Mouse (Mus musculus) ZHBTc4 (cell line): Measurements from ENCODE around the gene Phgdh.

ENCODE experiments used
- DNase-seq: peaks from one replicate; pipeline ENCODE4 v3.0.0-alpha.2; 2011; ENCODE audit warnings: low read depth, low spot score

The Phgdh gene

DNA sequence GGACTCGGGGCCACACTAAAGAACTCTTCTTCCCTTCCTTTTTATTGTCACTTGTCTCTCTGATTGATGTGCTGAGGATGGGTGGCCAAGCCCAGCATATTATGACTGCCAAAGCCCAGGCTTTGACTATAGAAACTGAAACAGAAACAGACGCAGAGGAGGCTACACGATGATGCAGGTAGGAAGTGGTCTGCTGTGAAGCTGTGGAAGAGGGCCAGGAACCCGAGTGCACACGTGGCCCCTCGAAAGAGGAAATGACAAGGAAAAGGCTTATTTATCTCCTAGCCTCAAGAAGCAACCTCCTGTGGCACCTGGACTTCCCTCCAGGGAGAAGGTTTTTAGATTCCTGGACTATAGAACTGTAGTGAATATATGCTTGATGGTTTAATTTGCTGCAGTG, 8.3 kb upstream of the Phgdh start:
- no peak for DNase-seq

DNA sequence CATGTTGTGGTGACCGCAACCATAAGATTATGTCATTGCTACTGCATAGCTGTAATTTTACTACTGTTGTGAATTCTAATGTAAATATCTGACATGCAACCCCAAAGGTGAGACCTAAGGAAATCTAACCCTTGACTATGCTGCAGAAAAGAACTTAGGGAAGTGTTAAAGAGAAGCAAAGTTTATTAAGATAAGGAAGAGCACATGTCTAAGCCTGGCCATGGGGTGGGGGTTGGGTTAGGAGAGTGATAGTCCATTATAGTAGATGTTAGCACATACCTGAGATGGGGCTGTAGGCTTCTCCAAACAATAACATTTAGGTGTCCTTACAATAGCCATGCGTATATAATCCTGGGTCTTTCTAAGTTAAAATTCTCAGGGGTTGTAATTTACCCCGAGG, 3.4 kb upstream of the Phgdh start:
- no peak for DNase-seq

DNA sequence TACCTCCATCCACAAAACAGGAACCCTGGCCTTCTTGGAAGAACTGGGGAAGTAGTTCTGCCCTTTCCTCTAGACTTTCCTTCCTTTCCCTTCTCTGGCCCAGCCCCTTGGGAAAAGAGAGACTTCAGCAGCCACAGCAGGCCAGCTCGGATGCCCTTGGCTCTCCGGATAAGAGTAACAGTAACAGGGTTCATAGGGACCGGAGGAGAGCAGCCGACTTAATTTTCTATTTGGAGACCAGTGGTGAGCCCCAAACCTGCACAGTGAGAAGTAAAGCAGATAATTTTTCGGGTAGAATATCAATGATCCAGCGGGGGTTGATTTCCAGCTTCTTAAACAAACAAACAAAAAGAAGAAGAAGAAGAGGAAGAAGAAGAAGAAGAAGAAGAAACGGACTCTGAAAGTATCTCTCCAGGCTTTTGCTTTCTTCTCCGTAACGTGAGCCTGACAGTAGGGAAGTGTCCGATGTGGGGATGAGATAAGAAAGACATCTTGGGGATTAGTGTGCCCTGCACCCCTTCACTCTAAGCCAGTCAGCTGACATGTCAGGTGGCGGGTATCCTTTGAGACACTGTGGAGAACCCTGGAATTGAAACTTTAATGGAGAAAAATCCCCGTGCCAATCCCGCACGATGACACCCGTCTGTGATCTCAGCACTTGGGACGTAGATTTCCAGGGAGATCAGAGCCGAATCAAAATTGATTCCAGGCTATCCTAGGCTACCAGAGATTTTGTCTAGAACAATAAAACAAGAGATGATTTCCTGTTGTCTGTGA, 1.2 kb upstream of the Phgdh start:
- no peak for DNase-seq

DNA sequence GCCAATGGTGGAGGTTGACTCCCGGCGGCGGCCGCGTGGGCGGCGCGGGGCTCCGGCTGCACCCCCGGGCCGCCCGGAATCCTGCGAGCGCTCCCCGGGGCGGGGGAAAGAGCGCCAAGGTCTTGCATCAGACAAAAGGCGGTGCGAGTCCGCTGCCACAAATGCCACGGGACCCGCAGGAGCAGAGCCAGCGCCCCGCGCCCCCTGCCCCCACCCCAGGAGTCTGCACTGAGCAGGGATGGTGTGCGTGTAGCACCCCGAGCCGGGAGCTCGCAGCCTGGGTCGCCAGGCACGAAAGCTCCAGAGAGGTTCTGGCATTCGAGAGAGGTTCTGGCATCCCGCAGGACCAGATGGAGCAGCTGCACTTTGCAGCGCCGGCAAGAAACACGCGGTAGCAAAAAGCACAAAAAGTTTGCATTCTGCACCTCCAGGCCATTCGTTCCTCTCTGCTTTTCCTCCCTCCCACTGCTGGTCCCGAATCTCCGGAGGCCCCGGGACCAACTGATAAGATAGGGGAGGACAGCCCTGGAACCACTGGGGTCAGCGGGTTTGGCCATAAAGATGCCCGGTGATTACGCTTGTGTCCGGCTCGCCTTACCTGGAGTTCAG, 589 bp downstream of the Phgdh start:
- DNase-seq = peak; percentile 59

DNA sequence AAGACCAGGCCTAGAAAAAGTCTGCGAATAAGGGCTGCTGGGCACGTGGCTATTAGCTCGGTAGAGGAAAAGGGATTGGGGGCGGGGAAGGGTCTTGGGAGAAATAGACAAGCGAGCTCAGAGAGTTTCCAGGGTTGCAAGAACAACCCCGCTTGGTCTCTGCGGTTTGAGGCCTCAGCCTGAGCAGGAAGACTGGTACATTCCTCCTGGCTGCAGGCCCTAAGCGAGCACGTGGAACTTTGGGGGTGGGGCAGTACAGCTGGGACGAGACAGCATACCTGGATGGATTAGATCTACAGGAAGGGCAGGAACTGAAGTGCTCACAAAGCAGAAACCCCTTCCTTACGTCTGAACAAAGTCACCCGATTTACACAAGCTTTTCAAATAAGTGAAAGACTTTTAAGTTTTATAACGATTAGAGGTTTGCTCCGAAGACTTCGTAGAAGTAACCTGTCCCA, 1.2 kb downstream of the Phgdh start:
- peak; percentile 67 for DNase-seq

DNA sequence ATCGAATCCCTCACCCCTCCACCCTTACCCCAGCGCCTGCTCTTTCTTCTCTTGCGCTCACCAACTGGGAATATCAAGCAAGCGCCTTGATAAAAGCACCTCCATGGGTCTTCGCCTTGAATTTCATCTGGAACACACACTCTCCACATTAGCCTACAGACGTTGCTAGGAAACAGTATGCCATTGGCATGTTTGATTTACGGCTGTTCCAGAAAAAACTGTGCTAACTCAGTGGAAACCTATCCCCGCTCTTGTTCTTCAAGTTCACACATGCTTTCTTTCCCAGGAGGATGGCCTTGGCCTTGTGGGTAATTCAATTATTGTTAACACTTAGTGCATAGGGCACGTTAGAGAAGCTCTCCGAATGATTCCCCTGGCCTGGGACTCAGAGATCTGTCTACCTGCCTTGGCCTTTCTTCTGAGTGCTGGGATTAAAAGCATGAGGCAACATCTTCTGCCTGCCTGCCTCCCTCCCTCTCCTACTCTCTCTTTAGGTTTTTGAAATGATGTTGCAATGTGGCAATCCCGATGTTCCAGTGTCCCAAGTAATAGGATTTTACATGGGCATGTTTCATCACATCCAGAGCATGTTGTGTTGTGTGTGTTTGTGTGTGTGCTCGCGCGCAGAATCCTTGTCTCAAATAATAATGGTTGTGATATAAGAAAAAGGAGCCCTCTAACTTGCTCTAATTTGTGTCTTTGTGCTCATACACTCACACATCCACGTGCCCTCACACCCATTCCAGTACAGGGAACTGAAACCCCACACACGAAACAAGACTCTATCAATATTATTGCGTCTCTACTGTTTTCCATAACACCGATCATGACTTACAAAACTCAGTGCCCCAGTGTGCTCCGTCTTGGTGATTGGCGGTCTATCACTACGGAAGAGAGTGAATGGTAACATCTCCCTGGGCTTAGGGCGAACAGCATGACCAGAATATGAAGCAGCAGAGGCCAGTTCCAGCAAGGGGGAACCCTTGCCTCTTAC, 2.8 kb downstream of the Phgdh start:
- DNase-seq = no peak

DNA sequence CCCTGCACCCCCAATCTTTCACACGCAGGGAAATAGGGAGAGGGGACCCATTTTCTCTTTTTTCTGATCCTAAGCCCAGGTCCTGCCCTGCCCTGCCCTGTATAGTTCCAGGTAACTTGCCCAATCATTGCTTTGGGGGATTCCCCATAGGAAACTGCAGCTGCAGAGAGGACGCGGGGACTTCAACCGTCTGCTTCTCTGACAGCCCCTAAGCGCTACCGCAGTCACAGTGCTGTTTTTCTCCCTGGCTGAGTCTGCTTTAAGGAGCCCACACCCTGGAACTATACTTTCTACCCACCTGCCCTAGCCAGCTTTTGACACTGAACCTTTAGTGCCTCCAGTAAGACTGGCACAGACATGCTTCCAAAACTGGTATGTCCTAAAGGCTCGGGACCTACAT, 3.9 kb downstream of the Phgdh start:
- DNase-seq = no peak

DNA sequence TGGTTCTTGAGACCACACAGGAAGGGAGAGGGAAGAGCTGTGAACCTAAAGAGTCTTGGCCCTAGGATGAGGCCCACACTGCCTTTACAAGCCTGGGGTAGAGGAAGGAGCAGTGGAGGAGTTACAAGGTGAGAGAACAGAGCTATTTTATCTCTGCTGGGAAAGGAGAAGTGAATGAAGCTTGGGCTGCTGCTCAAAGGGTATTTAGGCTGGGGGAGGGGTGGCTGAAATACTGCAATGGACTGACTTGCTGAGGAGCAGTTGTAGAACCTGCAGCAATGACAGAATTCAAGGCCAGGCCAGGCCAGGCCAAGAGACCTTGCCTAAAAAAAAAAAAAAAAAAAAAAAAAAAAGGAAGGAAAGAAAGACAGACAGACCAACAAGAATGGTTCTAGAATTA, 4.5 kb downstream of the Phgdh start:
- DNase-seq = no peak

DNA sequence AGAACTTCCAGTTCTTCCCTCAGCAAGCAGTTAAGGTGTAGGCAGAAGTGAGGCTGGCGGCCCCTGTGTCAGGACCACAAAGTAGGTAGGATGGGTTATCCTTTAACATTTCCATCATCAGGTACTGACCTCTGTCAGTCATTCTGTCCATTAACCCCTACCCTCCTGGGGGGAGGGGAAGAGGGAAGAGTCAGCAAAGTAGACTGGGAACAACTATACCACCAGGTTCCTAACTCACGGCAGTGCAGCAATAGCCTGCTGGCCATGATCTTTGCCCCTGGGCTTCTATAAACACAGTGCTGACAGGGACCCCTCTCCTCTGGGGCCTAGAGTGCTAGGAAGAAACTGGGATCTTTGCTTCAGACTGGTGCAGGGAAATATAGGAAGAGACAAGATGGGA, 5.8 kb downstream of the Phgdh start:
- DNase-seq = no peak

DNA sequence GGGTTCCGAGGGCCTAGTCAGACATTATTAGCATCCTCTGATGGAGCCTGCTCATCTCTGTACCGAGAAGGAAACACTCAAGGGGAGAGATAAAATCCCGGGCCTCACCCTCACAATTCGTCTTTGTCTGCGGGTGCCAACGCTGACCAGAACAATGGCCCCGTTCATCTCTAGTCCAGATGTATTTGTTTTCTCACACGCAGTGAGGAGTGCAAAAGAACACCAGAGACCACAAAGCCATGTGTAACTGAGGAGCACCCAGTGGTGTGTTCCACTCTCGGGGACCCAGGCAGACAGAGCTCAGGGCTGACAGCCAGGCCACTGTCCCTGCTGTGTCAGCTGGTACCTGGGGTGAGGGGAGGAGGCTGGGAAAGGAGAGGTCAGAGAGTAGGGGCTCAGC, 15.6 kb downstream of the Phgdh start:
- DNase-seq = no peak

DNA sequence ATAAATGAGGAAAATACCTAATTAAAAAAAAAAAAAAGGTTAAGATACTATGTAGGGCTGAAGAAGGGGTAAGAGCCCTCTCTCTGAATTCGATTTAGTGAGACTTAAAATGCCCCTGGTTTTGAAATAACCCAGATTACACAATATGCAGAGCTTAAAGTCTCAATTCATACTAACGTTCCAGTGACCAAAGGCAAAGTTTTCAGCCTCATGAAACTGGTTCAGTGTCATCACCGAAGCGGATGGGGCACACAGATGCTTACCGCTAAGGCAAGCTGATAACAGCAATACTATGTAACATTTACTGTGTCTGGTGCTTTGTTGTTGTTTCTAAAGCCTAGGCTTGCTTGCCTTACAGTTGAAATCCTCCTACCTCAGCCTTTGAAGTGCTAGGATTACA, 17.6 kb downstream of the Phgdh start:
- no peak for DNase-seq

DNA sequence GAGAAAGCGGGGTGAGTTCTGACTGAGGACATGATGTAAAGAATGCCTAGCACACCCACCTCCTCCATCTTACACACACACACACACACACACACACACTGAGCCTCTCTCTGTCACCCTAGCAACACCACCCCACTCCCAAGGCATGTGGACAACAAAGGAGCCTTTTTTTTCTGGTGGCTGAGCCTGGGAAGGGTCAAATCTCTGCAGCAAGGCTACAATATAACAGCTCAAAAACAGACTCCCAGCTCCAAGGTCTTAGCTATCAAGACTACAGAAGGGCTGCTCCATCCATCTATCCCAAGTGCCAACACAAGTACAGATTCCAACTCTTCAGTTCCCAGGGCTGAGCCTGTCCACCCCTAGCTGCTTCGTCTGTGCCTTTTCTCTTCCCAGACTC, 20.6 kb downstream of the Phgdh start:
- no peak for DNase-seq

DNA sequence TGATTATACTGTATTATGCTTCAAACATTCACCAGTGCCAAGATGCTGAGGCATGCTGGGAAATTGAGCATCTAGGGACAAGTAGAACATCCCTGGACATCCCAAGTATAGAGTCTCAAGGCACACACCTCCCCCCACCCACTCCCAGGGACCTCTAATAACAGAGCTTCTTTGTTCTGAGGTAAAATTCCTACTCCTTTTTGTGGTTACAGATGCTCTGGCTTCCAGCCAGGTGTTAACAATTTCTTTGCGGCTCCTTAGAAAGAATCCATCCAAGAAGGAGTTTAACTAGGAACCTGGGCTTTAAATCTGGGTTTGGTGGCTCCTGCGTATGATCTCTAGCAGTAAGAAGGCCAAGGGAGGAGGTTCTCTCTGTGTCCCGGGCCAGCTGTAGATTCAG, 22.6 kb downstream of the Phgdh start:
- no peak for DNase-seq

DNA sequence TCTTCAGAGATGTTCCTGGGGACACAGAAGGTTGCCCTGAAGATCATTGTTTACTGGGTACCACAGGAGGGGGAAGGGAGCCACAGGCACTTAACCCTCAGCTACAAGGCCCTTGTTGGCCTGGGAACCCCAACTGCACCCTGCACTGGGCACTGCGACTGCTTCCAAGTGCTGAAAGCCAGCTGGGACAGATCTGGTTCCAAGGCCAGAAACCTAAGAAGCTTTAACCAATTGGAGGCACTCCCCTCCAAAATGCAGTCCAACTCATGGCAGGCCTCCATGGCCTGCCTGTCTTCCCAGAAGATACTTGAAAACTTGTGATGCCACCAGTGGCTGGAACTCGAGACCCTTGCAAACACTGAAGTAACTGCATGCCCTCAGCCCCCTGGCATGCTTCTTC, 24.6 kb downstream of the Phgdh start:
- no peak for DNase-seq

DNA sequence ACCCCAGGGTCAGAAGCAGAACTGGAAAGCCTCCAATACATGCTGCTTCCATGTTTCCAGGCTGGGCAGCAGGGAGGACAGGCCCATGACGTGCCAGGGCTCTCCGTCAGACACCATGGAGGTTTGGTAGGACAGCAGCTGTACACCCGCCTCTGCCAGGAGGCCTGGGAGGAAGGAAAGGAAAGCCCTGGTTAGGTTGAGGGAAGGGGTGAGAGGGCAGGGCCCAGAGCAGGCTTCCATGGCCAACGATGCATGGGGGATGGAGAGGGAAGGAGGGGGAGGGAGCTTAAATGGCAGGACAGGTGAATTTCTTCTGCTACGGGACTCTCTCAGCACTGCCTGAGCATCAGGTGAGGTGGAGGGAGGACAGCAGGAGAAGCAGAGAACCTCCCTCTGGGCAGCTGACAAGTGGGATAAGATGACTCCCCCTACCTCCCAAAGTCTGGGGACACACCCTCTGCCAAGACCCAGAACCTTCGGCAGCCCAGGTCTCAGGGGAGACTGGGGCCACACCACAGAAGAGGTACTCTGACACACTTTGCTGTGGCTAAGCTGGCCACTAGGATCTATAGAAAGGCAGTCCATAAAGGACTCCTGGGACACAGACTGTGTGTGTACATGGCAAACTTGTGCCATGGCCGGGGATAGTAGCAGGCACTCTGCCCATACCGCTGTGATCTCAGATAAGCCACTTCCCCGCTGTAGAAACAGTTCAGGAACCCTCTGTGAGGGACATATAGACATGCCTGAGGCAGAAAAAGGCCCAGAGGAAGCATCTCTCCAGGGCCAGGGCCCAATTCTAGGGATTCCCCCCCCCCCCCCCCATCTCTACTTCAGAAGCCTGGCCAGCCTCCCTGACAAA, 26.3 kb downstream of the Phgdh start:
- no peak for DNase-seq

DNA sequence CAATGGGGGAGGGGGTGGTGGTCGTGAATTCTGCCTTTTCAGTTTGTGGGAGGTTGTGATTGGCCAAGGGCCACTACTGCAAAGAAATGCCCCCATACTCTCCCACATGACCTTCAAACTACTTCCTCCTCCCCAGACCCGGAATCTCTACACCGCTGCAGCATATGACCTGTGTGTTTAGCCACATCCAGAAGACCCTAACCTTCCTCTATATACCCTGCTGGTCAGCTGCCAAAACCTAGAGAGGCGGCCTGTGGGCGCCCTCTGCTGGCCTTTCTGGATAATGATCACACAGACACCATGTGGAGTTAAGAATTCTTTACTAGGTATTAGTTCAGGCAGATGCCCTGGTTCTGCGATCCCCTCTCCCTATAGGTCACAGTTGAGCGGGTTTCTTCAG, 26.9 kb downstream of the Phgdh start:
- DNase-seq = peak; percentile 76

DNA sequence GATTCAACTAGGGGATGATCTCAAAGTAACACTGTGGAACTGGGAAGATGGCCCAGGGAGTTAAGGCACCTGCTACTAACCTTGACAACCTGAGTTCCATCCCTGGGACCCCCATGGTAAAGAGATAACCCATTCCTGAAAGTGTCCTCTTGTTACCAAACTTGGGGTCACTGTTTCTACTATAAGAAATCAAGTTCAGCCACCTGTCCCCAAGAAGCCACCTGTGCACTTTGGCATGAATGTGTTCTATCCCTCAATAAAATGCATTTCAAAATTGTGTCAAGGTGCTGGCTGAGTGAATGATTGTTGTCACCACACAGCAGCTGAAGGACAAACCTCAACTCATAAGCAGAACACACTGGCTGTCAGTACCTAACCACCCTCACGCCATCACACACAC, 29.3 kb downstream of the Phgdh start:
- no peak for DNase-seq

DNA sequence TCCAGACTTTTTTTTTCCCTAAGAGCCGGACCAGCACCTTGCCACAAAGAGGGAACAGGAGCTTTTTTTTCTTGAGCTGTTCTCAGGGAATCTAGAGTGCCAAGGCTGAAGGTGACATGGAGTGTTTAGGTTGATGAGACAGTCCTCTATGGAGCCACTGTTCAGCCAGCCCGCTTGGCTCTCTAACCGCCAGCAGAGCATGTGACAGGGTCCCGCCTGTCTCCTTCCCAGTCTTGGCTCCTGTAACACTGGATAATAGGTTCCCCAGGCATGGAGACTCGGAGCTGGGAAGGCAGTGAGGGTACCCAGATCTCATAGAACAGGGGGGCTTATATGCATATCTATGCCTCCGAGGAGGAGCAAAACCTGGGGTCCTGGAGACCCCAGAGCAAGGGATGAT, 31.2 kb downstream of the Phgdh start:
- DNase-seq = no peak

DNA sequence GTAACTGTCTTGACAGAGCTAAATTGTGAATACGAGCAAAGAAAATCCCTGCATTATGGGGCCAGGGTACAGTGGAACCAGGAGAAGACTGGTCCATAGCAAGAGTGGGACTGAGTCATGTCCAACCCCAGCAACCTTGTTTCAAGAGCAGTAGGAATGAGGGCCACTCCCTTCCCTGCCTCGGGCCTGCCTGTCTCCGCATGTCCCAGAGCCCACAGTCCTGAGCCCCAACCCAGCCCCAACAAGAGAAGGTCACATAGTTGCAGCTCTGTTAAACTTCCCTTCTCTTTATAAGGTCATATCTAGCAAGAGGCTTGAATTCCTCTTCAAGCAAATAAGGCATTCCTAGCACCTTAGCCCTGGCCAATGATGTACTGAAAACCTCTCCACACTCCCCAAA, 38.0 kb downstream of the Phgdh start:
- DNase-seq = no peak

DNA sequence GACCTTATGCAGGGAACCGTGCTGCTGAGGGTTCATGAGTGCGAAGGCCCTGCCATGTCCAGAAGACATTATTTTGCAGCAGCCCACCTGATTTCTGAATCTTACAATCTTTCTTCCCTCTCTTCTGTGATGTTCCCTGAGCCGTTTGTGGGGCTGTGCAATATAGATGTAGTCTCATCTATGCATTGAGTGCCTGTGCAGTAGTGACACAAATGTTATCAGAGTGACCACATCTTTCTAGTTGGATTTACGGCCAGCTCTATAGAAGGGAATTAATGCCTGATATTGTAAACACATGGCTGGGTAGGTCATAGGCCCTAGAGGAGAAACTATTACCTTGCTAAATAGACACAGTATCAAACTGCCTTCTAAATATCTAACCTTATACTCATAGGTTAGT, 39.5 kb downstream of the Phgdh start:
- no peak for DNase-seq

DNA sequence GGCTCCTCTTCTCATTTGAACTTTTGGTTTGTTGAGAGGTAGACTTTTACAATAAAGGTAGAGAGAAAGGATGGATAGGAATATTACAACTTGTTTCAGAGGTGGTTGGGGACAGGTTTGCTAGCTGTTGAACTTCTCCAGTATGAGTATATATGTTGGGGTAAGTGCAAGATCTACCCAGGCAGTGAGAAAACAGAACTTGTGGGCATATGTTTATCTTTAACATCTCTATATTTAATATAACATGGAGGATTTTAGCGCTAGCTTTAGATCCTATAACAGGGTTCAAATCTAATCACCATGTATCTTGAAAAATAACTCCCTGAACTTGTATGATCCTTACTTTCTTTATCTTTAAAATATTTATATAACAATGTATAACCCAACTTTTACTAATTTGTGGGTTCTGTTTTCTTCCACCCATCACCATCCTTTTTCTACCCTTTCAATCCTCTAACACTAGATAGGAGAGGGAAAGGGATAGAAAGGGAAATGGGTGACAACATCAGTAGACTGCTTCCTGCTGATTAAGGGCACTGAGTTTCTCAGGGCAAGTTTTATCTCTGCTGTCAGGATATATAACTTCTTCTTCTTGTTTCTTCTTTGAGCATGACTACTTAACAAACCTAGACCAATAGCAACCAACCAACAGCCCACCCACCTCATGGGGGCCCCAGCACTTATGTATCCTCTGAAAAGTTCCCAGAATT, 40.2 kb downstream of the Phgdh start:
- no peak for DNase-seq
